Mouse (Mus musculus) myocyte (in vitro differentiated cells): ENCODE measurements around the gene Isg15.

Experiments
- E2F4 ChIP-seq: IDR thresholded peaks from one replicate; pipeline ENCODE4 v1.6.1; 2011; ENCODE audit warnings: mild to moderate bottlenecking, control low read depth, moderate library complexity; ENCODE audit not compliant: insufficient read depth
- MAX ChIP-seq: IDR thresholded peaks from one replicate; pipeline ENCODE4 v1.6.1; 2011; ENCODE audit warnings: low read depth, mild to moderate bottlenecking, control low read depth
- MYOD1 ChIP-seq, 3 experiments: IDR thresholded peaks; one replicate each; pipeline ENCODE4 v1.6.1; 2011; ENCODE audit warnings: control low read depth in 2 of 3, low read depth in 2 of 3, mild to moderate bottlenecking in 2 of 3, moderate library complexity in 1 of 3; ENCODE audit not compliant: insufficient read length in 2 of 3, control insufficient read depth in 1 of 3
- MYOG ChIP-seq, 3 experiments: IDR thresholded peaks; one replicate each; pipeline ENCODE4 v1.6.1; 2011; ENCODE audit warnings: control low read depth in 2 of 3, low read depth in 2 of 3, mild to moderate bottlenecking in 2 of 3; ENCODE audit not compliant: insufficient read length in 2 of 3, control insufficient read depth in 1 of 3, insufficient read depth in 1 of 3
- POLR2A ChIP-seq: IDR thresholded peaks from one replicate; pipeline ENCODE4 v1.6.1; 2011; ENCODE audit warnings: low read depth, mild to moderate bottlenecking, control low read depth, moderate library complexity; ENCODE audit not compliant: insufficient read length
- REST ChIP-seq: IDR thresholded peaks from one replicate; pipeline ENCODE4 v1.6.1; 2011; ENCODE audit warnings: mild to moderate bottlenecking, control low read depth, moderate library complexity; ENCODE audit not compliant: insufficient read depth, insufficient read length
- SRF ChIP-seq: IDR thresholded peaks from one replicate; pipeline ENCODE4 v1.6.1; 2011; ENCODE audit warnings: low read depth; ENCODE audit not compliant: control insufficient read depth, insufficient read length
- TCF12 ChIP-seq: IDR thresholded peaks from one replicate; pipeline ENCODE4 v1.6.1; 2011; ENCODE audit warnings: mild to moderate bottlenecking, control low read depth; ENCODE audit not compliant: poor library complexity, insufficient read depth, severe bottlenecking
- TCF3 ChIP-seq: IDR thresholded peaks from one replicate; pipeline ENCODE4 v1.6.1; 2011; ENCODE audit warnings: low read depth, control low read depth; ENCODE audit not compliant: insufficient read length
- USF1 ChIP-seq: IDR thresholded peaks from one replicate; pipeline ENCODE4 v1.6.1; 2011; ENCODE audit warnings: low read depth, mild to moderate bottlenecking, control low read depth, moderate library complexity

DNA sequence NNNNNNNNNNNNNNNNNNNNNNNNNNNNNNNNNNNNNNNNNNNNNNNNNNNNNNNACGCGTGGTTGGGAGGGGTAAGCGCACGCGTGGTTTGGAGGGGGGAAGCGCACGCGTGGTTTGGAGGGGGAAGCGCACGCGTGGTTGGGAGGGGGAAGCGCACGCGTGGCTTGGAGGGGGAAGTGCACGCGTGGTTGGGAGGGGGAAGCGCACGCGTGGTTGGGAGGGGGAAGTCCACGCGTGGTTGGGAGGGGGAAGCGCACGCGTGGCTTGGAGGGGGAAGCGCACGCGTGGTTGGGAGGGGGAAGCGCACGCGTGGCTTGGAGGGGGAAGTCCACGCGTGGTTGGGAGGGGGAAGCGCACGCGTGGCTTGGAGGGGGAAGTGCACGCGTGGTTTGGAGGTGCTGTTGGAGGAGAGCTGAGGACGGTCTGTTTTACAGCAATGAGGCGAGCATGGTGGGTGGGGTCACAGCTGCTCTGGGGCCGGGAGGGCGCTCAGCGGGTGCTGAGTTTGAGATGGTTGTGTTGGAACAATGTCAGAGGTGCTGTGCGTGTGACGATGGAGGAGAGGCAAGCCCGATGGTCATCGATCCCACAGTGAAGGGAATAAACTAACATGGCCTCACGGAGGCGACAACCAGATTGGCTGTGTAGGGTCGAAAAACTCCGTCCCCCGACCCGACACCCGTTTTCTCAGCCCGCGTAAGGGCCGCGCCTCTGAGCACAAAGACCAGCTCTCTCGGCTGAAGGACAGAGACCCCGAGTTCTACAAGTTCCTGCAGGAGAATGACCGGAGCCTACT, 36.2 kb upstream of the Isg15 start:
- TF ChIP-seq TCF3 (no peak), SRF (no peak), POLR2A (no peak), MAX (no peak), E2F4 (no peak), REST (no peak), USF1 (no peak), MYOG (IDR thresholded peaks at IDR 0.05; ENCODE audit: control insufficient read depth in 1 of 3, insufficient read depth in 1 of 3, insufficient read length in 2 of 3, low read depth in 2 of 3) (no peak), TCF12 (no peak), MYOD1 (IDR thresholded peaks at IDR 0.05; ENCODE audit: control insufficient read depth in 1 of 3, insufficient read length in 2 of 3, low read depth in 2 of 3) (no peak)
